Comparison of ENCODE assay signal across 11 mouse cellular contexts in the genomic region with DNA sequence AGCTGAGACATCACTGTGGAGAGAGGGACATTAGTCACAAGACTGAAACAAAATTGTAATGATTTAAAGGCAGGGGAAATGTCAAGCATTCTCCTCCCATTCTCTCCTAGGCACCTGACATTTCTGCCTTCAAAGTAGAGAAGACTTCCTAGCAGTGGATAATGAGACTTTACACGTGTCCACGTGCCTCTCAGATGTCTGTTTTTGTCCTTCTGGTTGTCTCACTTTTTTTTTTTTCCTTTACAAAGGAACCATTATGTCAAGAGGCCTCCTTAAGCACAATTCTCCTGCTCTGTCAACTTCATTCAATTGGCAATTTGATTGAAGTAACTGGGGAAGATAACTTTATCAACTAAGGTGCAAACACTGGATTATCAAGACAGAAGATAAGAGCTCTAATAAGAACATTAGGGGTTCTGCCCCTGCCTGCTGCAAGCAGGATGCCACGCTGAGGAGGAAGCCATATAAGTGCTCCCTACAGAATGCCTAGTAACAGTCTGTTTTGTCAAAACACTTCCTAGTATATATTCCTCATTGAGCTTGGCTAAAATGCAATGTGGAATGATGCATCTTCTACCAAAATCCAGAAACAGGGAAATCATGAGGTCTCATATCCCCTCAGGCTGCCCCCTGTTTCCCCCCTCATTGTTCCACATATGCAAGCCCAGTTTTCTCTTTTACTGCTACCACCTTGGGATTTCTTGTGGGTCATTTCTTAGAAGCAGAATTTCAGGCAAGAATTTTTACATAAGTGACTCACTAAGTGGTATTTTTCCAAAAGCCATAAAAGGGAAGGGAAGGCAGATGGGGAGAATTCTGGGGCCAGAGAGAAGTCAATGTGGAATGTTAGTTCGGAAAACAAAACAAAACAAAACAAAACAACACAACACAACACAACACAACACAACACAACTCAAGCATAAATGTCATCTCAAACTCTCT.
"Had no signal": no experiment of that assay in that cellular context is flagged by ENCODE, and none has a peak within 500 bp of the region (broad histone marks: within the 10 kb centered on the region; RNA-seq: fewer than 3 reads in every experiment).

No protein-coding gene starts in this region.

- H3K27me3 ChIP-seq: limb, embryonic 12.5 days; midbrain, embryonic 12.5 days; neural tube, embryonic 15.5 days had no signal

- H3K4me3 ChIP-seq: limb, embryonic 12.5 days; midbrain, embryonic 12.5 days; neural tube, embryonic 15.5 days had no signal

- DNase-seq: layer of hippocampus, adult 9-11 months; layer of hippocampus, postnatal 36 days; lung, adult 18-20 months; right cerebral cortex, adult 18-20 months; right cerebral cortex, postnatal 25 days; thymus, adult 18-20 months; thymus, postnatal 25 days had no signal

- H3K9me3 ChIP-seq: limb, embryonic 12.5 days; midbrain, embryonic 12.5 days; neural tube, embryonic 15.5 days had no signal

- H3K27ac ChIP-seq: limb, embryonic 12.5 days; liver, embryonic 14.5 days; midbrain, embryonic 12.5 days; neural tube, embryonic 15.5 days had no signal

- H3K36me3 ChIP-seq: limb, embryonic 12.5 days; midbrain, embryonic 12.5 days; neural tube, embryonic 15.5 days had no signal

- H3K4me2 ChIP-seq: limb, embryonic 12.5 days; midbrain, embryonic 12.5 days; neural tube, embryonic 15.5 days had no signal

- H3K9ac ChIP-seq: limb, embryonic 12.5 days; liver, embryonic 14.5 days; midbrain, embryonic 12.5 days; neural tube, embryonic 15.5 days had no signal

- H3K4me1 ChIP-seq: limb, embryonic 12.5 days; midbrain, embryonic 12.5 days; neural tube, embryonic 15.5 days had no signal
